Mouse (Mus musculus): Measurements from ENCODE around the gene Hipk2. TPM values are rescaled to one million over a fixed set of nuclear protein-coding genes. Genes with fewer than 3 reads are reported as not detected.

Gene Hipk2
- polyA plus RNA-seq, 1 experiment: 23.8 TPM

DNA sequence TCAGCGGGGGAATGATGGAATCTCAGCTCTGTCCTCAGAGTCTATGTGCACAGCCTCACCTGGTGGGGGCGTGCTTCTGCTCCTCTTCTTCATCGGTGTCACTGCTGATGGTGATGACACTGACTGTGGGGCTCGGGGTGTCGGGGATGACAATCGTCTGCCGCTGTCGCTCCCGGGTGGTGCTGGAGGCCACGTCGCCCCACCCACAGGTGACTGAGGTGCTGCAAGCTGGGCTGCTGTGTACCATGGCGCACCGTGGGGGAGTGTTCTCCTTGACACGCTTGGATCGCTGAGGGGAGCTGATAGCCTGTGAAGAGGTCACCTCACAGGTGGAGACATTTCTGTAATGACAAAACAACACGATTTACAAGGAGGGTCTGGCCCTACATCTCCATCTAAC lies 160.1 kb downstream of the Hipk2 start:
- no peak for DNase-seq (ENCODE audit: extremely low spot score in 1 of 2, low spot score in 1 of 2)

- DNase-seq (ENCODE audit: extremely low spot score in 1 of 2, low spot score in 1 of 2): no peak
These were observed 161.7 kb downstream of the Hipk2 start for GRCm38 (mm10) chr6:38713957-38714898.

- no peak for DNase-seq (ENCODE audit: extremely low spot score in 1 of 2, low spot score in 1 of 2)
These were observed 165.5 kb downstream of the Hipk2 start for GRCm38 (mm10) chr6:38710449-38710848.

DNA sequence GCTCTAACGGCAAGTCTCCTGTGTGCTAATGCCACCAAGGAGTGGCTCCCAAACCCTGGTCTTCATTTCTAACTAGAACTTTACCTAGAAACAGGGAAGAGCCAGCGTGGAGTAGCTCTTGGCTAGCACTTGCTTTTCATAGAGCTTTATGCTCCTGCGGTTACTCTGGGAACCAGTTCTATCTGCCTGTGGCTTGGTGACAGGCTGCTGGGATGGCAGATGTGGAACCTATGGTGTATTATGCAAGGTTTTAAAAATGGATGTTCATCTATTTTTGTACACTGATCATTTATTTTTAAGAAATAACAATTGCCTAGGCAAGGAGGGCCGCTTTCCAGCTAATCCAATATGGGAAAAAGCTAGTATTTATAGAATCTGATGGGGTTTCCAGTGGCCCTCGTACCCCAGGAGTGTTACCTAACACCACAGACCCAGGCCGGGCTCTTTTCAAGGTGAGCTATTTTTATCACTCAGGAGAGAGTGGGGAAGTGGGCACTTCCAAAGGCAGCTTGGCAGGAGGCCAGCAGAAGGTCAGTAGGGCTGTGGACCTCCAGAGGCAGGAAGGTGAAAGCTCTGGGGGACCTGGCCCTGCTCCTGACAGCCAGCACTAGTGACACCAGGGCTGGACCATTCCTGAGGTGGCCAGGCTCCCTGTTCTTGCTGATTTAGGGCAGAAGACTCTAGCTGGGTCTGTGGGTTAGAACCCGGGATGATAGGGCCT lies 171.5 kb downstream of the Hipk2 start:
- DNase-seq (ENCODE audit: extremely low spot score in 1 of 2, low spot score in 1 of 2): peak in 1 of 2 experiments; percentile 40

DNA sequence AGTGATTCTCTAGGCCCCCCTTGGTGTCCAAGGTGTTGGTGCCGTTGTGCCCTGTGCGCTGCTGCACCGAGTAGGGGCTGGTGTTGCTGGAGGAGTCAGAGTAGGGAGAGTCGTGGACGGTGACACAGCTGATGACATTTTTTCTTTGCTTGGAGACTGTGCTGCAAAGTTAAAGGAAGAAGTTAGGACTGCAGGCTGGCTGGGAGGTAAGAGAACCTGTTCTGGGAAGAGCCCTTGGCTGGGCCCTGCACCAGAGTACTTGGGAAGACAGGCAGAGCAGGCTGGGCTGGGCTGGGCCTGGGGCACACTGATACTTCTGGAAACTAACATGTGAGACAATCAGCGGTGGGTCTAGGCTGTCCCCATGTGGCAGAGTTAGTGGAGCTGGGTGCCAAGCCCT lies 172.4 kb downstream of the Hipk2 start:
- DNase-seq (ENCODE audit: extremely low spot score in 1 of 2, low spot score in 1 of 2): no peak

GRCm38 (mm10) chr6:38702810-38703399 lies 173.1 kb downstream of the Hipk2 start:
- no peak for DNase-seq (ENCODE audit: extremely low spot score in 1 of 2, low spot score in 1 of 2)

DNA sequence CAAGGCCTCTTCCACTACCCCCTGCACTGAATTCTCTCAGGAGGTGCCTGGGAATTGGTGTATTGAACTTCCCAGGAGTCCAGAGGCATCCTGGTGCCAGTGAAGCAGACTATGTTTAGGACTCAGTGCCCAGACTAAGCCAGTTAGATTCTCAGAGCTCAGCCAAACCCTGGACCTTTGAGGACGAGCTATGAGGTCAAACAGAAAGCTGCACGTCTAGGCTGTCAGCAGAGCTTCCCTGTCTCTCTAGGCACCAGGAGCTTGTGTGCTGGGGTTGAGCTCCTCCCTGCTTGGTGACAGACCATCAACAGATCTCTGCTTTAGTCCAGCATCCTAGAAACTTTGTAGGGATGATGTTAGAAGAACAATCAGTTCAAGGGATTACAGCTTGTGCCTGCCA lies 174.5 kb downstream of the Hipk2 start:
- DNase-seq (ENCODE audit: extremely low spot score in 1 of 2, low spot score in 1 of 2): no peak

- DNase-seq (ENCODE audit: extremely low spot score in 1 of 2, low spot score in 1 of 2): no peak
These were observed 177.6 kb downstream of the Hipk2 start for GRCm38 (mm10) chr6:38698233-38698889.

DNA sequence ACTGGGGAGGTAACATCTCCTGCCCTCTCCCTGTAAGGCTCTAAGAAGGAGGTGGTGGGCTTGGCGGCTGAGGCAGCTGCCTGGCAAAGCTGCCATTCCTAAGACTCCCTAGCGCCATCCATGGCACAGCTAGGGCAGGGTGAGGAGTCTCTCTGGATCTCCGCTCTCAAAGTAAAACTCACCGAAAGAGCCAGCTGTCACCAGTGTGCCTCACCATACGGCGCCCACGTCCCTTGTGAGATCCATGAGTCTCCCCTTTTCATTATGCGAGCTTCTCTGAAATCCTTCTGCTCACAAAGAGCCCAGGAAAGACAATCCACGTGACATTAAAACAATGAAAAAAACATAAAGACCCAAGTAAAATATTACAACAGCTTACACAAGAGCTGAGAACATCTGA lies 179.4 kb downstream of the Hipk2 start:
- peak; percentile 56 to 62 for DNase-seq (ENCODE audit: extremely low spot score in 1 of 2, low spot score in 1 of 2)

DNA sequence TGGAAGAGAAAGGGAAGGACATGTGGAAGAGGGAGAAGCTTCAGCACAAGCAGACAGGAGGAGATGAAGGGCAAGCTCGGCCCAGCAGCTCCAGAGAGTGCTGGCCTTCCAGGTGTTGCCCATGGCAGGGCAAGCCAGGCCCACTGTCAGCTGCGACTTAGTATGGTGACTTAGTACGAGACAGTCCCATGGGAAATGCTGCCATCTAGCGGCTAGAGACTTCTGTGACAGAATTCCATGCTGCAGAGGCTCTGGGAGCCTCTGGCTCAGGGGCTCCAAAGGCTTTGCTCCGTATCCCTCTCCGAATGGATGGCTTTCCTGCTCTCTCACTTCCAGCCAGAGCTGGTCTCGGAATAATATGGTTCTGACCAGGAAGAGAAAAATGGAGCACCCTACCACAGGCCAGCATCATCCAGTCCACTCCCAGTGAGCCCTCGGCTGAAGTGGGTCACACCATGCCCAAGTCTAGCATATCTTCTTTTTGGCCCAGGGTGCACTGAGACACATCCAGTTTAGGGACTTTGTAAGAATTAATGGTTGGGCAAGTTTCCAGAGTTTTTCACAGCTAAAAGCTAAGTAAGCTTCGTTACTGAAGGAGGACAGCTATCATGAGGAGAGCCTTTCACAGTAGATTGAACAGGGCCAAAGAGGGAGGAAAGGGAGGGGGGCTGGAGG lies 180.4 kb downstream of the Hipk2 start:
- peak; percentile 71 to 95 for DNase-seq (ENCODE audit: extremely low spot score in 1 of 2, low spot score in 1 of 2)

DNA sequence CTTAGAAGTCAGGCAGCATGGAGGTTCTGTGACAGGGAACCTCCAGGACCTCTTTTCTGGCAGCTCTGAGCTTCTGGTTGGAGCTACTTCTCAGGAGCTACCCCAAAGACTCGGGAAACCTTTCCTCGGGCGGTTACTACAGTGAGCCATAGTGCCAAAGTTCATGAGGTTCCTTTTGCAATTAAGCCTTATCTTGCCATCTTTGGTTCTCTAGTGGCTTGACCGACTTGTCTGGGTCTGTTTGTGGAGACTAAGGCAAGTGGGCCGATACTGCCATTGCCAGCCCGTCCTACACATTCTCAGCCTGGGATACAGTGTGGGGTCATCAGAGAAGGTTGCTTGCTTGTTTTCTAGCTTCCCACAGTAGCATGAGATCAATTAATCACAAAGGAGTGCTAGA lies 183.4 kb downstream of the Hipk2 start:
- no peak for DNase-seq (ENCODE audit: extremely low spot score in 1 of 2, low spot score in 1 of 2)

DNA sequence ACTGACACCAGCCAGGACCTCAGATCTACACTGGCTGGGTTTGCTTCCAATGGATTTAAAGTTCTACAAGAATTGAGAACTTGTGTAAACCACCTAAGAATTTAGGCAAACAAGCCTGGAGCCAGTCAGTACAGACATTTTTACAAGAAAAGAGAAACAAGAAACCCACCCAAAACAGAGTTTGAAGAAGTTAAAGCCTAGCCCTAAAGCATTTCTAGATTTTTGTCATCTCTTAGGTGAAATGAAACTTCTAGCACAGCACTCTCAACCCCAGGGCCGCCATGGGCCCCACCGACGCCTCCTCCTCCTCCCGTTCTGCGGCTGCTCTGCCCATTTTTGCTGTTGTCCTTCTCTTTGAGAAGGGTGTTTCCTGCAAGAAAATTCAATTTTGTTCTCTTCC lies 184.9 kb downstream of the Hipk2 start:
- DNase-seq (ENCODE audit: extremely low spot score in 1 of 2, low spot score in 1 of 2): no peak

DNA sequence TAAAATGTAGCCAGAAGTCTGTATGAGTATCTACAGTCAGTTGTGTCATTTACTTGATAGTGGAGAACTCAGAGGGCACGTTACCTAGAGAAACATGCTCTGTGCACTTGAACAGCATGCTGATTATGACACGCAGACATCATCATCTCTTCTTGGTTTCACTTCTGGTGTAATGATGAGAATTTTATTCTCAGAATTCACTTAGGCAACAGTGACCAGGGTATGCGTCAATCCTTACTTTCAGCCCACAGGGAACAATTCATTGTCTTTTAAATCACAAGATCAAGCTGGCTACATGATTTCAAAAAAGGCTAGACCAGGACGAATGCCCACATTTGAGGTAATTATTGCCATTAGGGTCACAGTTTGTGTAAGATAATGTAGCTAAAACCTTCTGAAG lies 185.3 kb downstream of the Hipk2 start:
- DNase-seq (ENCODE audit: extremely low spot score in 1 of 2, low spot score in 1 of 2): no peak

GRCm38 (mm10) chr6:38688841-38689240 lies 187.1 kb downstream of the Hipk2 start:
- no peak for DNase-seq (ENCODE audit: extremely low spot score in 1 of 2, low spot score in 1 of 2)

DNA sequence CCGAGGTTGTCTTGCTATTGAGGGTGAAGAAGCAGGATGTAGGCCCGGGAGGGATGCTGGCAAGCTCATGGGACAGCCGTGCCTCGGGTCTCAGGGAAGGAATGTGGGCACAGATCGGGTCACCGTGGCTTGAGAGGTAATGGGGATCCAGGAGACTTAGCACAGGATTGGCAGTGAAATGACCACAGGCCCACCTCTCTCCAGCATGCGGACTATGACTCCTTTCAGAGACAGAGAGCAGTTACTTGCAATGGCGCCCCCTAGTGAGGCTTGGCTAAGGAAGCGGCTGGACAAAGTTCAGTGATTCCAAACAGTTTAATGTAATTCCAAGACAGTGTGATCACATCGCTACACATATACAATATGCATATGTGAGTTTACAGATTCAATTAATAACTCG lies 188.7 kb downstream of the Hipk2 start:
- peak in 1 of 2 experiments; percentile 66 for DNase-seq (ENCODE audit: extremely low spot score in 1 of 2, low spot score in 1 of 2)

DNA sequence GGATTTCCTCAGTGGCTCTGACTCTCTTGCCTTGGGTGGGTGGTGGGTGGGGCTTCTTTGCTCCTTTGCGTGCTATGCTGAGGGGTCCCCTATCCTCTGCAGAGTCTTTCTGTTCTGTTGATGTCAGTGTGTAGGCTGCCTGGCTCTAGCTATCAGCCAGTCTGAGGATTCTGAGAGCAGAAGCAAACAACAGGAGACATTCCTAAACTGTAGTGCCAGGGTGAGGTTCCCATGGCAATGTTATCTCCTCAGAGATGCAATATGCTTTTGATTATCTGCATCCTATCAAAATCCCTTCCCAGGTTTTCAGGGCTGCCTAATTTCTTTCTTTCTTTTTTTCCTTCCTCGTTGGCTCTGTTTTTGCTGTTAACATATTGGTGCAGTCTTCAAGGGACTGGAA lies 193.4 kb downstream of the Hipk2 start:
- DNase-seq (ENCODE audit: extremely low spot score in 1 of 2, low spot score in 1 of 2): no peak

DNA sequence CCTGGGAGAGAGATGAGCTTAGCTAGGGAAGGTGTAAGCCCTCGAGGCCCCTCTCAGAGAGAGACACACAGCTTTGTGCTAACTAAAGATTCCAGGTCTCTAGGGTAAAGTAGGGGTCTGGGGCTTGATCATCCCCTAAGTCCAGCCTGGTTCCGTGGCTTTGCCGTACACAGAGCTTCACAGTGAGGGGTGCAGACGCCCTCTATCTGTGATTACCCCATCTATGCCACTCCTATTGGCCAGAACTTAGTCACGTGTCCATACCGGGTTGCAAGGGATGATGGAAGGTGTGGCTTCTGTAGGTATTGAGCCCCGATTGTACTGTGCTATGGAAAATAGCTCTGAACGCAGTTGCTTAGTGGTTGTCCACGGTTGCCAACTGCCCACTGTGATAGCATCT lies 198.3 kb downstream of the Hipk2 start:
- no peak for DNase-seq (ENCODE audit: extremely low spot score in 1 of 2, low spot score in 1 of 2)

DNA sequence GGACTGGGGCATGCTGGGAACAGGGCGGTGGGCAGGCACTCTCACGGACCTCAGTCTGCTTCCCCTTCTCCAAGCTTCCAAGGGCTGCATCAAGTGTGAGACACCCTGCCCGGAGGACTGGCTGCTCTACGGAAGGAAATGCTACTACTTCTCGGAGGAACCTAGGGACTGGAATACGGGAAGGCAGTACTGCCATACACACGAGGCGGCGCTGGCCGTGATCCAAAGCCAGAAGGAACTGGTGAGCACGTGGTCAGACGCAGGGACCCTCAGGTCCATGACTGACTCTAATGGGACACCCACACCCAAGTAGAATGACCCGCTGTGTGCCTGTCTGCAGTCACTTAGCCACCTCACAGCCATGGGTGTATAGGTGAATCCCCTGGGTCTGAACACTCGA lies 199.2 kb downstream of the Hipk2 start:
- DNase-seq (ENCODE audit: extremely low spot score in 1 of 2, low spot score in 1 of 2): no peak

GRCm38 (mm10) chr6:38676217-38676616 lies 199.7 kb downstream of the Hipk2 start:
- DNase-seq (ENCODE audit: extremely low spot score in 1 of 2, low spot score in 1 of 2): no peak

DNA sequence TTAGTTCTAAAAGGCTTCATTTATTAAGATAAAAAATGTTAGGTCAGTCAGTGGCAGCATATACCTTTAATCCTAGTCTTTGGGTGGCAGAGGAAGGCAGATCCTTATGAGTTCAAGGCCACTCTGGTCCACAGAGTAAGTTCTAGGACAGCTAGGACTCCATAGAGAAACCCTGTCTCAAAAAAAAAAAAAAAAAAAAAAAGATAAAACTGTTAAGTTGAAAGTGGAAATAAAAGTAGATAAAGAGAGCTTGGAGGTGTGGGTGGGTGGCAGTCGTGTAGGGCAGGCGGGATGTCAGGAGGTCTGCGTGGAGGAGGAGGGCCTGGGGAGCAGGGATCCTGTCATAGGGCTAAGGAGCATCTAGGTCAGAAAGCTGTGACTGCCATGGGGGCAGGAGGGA lies 204.0 kb downstream of the Hipk2 start:
- no peak for DNase-seq (ENCODE audit: extremely low spot score in 1 of 2, low spot score in 1 of 2)
